Mouse (Mus musculus): ENCODE measurements around the gene Kcnma1. TPM values are rescaled to one million over a fixed set of nuclear protein-coding genes. Genes with fewer than 3 reads are reported as not detected.

Kcnma1 gene
- polyA plus RNA-seq, 1 experiment from 2014 or later, result 1.0 TPM

GRCm38 (mm10) chr14:23552252-23552974, 461.9 kb downstream of the Kcnma1 start:
- WGBS, result 27% methylated on average over 5 of the region's 5 CpGs
- no peaks in the 10 kb centered on the region for H3K36me3 ChIP-seq (ENCODE audit: control insufficient read depth, insufficient read depth, low read length)
- H3K4me2 ChIP-seq (ENCODE audit: low read depth, low read length), result no peak overlapping the region
- H3K27me3 ChIP-seq (ENCODE audit: control insufficient read depth, insufficient read depth, low read depth, low read length), result no peaks in the 10 kb centered on the region
- no peaks in the 10 kb centered on the region for H3K9me3 ChIP-seq (ENCODE audit: control insufficient read depth, low read length)
- no peak overlapping the region for H3K27ac ChIP-seq (ENCODE audit: low read length)
- H3K9ac ChIP-seq (ENCODE audit: low read length), result no peak overlapping the region
- ATAC-seq (ENCODE audit: low read depth), result no peak
- H3K4me1 ChIP-seq (replicated peaks; ENCODE audit: control insufficient read depth, insufficient read depth, low read length), result no peaks in the 10 kb centered on the region
- H3K4me3 ChIP-seq (ENCODE audit: low read length), result no peak overlapping the region

DNA sequence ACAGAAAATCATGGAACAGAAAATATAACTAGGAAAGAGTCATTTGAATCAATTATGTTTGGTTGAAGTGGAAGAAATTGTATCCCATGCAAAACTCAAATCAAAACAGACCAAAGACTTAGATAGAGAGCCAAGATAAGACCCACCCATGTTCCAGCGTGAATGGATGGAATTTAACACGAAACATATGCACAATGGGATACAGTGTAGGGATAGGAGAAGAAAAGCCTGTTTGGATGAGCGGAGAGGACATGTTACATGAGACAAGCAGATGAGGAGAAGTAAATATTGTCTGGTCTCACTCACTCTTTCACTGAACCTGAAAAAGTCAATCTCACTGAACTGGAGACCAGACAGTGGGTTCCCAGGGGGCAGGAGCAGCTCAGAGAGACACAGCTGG, 463.8 kb downstream of the Kcnma1 start:
- Histone ChIP-seq H3K9ac (ENCODE audit: low read length) (no peak overlapping the region), H3K4me3 (ENCODE audit: low read length) (no peak overlapping the region), H3K36me3 (ENCODE audit: control insufficient read depth, insufficient read depth, low read length) (no peaks in the 10 kb centered on the region), H3K4me2 (ENCODE audit: low read depth, low read length) (no peak overlapping the region), H3K27me3 (ENCODE audit: control insufficient read depth, insufficient read depth, low read depth, low read length) (no peaks in the 10 kb centered on the region), H3K9me3 (ENCODE audit: control insufficient read depth, low read length) (no peaks in the 10 kb centered on the region), H3K27ac (ENCODE audit: low read length) (no peak overlapping the region), H3K4me1 (replicated peaks; ENCODE audit: control insufficient read depth, insufficient read depth, low read length) (no peaks in the 10 kb centered on the region)
- 73% methylated on average over 3 of the region's 3 CpGs for WGBS
- ATAC-seq (ENCODE audit: low read depth), result no peak

DNA sequence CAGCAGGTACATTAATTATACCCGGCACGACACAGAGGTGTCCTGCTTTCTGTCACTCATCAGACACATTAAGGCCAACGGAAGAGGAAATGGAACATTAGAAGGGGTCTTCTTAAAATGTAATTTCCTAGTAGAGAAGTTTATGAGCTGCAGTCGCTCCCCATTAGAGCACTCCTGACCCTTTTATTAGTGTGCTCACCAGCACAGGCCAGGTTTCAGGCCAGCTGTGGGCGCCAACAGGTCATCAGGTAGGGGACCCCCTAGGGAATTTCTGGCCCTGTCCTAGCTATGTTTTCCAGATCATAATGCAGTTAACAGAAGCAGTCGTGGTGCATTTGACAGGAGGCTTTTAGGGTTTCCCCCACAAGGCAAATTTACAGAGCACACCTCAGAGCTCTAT, 472.2 kb downstream of the Kcnma1 start:
- Histone ChIP-seq H3K36me3 (ENCODE audit: control insufficient read depth, insufficient read depth, low read length) (no peaks in the 10 kb centered on the region), H3K27ac (ENCODE audit: low read length) (no peak overlapping the region), H3K9me3 (ENCODE audit: control insufficient read depth, low read length) (no peaks in the 10 kb centered on the region), H3K4me1 (replicated peaks; ENCODE audit: control insufficient read depth, insufficient read depth, low read length) (no peaks in the 10 kb centered on the region), H3K9ac (ENCODE audit: low read length) (no peak overlapping the region), H3K27me3 (ENCODE audit: control insufficient read depth, insufficient read depth, low read depth, low read length) (no peaks in the 10 kb centered on the region), H3K4me2 (ENCODE audit: low read depth, low read length) (no peak overlapping the region), H3K4me3 (ENCODE audit: low read length) (no peak overlapping the region)
- 82% methylated on average over 6 of the region's 6 CpGs for WGBS
- no peak for ATAC-seq (ENCODE audit: low read depth)

GRCm38 (mm10) chr14:23539621-23540020, 474.7 kb downstream of the Kcnma1 start:
- Histone ChIP-seq H3K27ac (ENCODE audit: low read length) (no peak overlapping the region), H3K4me1 (replicated peaks; ENCODE audit: control insufficient read depth, insufficient read depth, low read length) (no peaks in the 10 kb centered on the region), H3K36me3 (ENCODE audit: control insufficient read depth, insufficient read depth, low read length) (no peaks in the 10 kb centered on the region), H3K27me3 (ENCODE audit: control insufficient read depth, insufficient read depth, low read depth, low read length) (no peaks in the 10 kb centered on the region), H3K9me3 (ENCODE audit: control insufficient read depth, low read length) (peaks cover 2% of the 10 kb centered on the region; the same call in 1 of the 2 replicates), H3K9ac (ENCODE audit: low read length) (no peak overlapping the region), H3K4me3 (ENCODE audit: low read length) (no peak overlapping the region), H3K4me2 (ENCODE audit: low read depth, low read length) (no peak overlapping the region)
- WGBS, result 88% methylated on average over 3 of the region's 3 CpGs
- ATAC-seq (ENCODE audit: low read depth), result no peak

DNA sequence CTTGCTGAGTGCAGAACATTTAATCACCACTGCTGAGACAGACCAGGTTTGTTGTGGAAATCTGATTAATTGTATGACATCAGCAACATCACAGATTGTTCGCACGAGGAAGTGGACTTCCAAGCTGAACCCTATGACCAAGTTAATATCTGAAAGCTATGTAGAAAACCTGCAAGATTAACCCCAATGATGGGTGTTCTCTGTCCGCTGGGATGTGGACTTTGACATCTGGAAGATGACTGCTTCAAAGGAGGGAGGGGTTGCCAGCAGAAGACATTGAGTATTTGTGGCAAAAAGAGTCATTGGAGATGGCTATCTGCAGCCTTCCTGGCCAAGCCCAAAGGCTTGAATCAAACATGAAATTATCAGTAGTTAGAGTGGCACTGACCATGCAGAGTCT, 480.9 kb downstream of the Kcnma1 start:
- H3K4me2 ChIP-seq (ENCODE audit: low read depth, low read length), result no peak overlapping the region
- H3K27me3 ChIP-seq (ENCODE audit: control insufficient read depth, insufficient read depth, low read depth, low read length), result no peaks in the 10 kb centered on the region
- no peak overlapping the region for H3K9ac ChIP-seq (ENCODE audit: low read length)
- H3K36me3 ChIP-seq (ENCODE audit: control insufficient read depth, insufficient read depth, low read length), result no peaks in the 10 kb centered on the region
- no peak for ATAC-seq (ENCODE audit: low read depth)
- peaks cover 6% of the 10 kb centered on the region; the same call in 1 of the 2 replicates for H3K9me3 ChIP-seq (ENCODE audit: control insufficient read depth, low read length)
- H3K4me1 ChIP-seq (replicated peaks; ENCODE audit: control insufficient read depth, insufficient read depth, low read length), result peaks cover 4% of the 10 kb centered on the region; the same call in 1 of the 2 replicates
- no peak overlapping the region for H3K27ac ChIP-seq (ENCODE audit: low read length)
- 84% methylated on average over 3 of the region's 3 CpGs for WGBS
- H3K4me3 ChIP-seq (ENCODE audit: low read length), result no peak overlapping the region

DNA sequence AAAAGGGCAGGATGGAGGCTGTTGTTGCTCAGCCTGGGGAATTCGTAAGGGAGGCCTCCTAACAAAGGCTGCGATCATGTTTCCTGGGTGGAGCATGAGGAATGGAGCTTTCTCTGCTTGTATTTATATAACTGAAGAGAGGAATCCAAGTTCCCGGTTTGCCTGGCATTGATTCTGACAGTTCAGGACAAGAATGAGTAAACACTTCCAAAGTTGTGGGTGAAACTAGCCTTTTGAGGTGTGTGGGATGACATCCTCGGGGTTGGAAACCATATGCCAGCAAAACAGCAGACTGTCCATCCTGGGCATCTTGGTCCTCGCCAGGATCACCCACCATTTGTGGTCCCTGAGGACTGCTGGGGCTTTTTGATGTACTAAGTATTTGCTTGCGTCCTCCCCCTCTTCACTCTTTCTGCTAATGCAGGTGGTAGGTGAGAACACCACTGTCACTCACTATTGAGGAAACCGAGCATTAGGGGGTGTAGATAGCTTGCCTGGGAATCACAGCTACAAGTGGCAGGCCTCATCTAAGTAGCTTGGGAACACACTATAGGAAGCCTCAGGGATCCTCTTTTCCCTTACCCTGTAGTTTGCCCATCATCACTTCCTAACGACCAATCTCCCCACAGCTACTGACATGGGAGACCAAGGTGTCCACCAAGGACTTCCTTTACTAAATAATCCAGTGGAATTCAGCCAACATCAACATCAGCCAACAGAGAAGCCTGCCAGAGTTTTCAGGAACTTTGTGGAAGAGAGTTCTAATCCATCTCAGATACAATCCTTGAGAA, 482.4 kb downstream of the Kcnma1 start:
- Histone ChIP-seq H3K4me3 (ENCODE audit: low read length) (no peak overlapping the region), H3K9me3 (ENCODE audit: control insufficient read depth, low read length) (peaks cover 6% of the 10 kb centered on the region; the same call in 1 of the 2 replicates), H3K4me1 (replicated peaks; ENCODE audit: control insufficient read depth, insufficient read depth, low read length) (peaks cover 4% of the 10 kb centered on the region; the same call in 1 of the 2 replicates), H3K27me3 (ENCODE audit: control insufficient read depth, insufficient read depth, low read depth, low read length) (no peaks in the 10 kb centered on the region), H3K9ac (ENCODE audit: low read length) (no peak overlapping the region), H3K36me3 (ENCODE audit: control insufficient read depth, insufficient read depth, low read length) (no peaks in the 10 kb centered on the region), H3K27ac (ENCODE audit: low read length) (no peak overlapping the region), H3K4me2 (ENCODE audit: low read depth, low read length) (no peak overlapping the region)
- 47% methylated on average over 8 of the region's 8 CpGs for WGBS
- 0 out of 2 replicates have a peak, but pooled peaks have one; percentile 19 for ATAC-seq (ENCODE audit: low read depth)

DNA sequence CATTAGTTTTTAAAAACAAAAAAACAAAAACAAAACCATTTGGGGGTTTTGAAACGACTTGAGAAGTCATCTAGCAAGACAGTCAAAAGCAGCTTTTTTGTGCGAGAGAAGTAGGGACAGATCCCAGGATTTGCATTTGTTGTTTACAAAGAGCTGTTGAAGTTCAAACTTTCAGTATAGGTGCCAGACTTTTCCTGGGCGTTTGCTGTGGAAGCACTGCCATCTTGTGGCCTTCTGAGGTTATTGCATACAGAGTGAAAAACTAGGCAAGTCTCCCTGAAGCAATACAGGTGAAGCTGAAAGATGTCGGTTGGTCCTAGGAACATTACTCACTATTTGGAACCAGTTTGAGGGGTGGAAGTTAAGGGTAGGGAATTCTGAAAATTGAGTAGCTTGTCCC, 484.6 kb downstream of the Kcnma1 start:
- Histone ChIP-seq H3K9me3 (ENCODE audit: control insufficient read depth, low read length) (peaks cover 5% of the 10 kb centered on the region; the same call in 1 of the 2 replicates), H3K36me3 (ENCODE audit: control insufficient read depth, insufficient read depth, low read length) (no peaks in the 10 kb centered on the region), H3K27me3 (ENCODE audit: control insufficient read depth, insufficient read depth, low read depth, low read length) (no peaks in the 10 kb centered on the region), H3K9ac (ENCODE audit: low read length) (no peak overlapping the region), H3K27ac (ENCODE audit: low read length) (peak overlapping the region; percentile 80), H3K4me2 (ENCODE audit: low read depth, low read length) (no peak overlapping the region), H3K4me3 (ENCODE audit: low read length) (no peak overlapping the region), H3K4me1 (replicated peaks; ENCODE audit: control insufficient read depth, insufficient read depth, low read length) (peaks cover 4% of the 10 kb centered on the region; the same call in 1 of the 2 replicates)
- WGBS, result 2% methylated on average over 4 of the region's 4 CpGs
- ATAC-seq (ENCODE audit: low read depth), result peak; percentile 65; the same call in 1 of the 2 replicates

DNA sequence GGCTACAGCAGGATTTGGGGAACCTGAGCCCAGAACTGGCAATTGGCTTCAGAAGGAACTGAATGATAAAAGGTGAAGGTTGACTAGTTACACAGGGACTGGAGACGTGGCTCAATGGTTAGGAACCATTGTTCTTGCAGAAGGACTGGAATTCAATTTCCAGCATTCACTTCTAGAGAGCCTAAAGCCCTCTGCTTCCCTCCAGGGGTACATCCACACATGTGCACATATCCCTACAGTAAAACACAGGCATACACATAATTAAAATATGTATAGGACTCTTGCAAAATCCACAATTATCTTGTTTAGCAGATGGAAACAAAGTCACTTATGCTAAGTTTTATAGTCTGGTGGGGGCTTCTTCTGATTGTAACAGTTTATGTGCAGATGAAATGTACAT, 485.1 kb downstream of the Kcnma1 start:
- Histone ChIP-seq H3K9ac (ENCODE audit: low read length) (no peak overlapping the region), H3K36me3 (ENCODE audit: control insufficient read depth, insufficient read depth, low read length) (no peaks in the 10 kb centered on the region), H3K4me1 (replicated peaks; ENCODE audit: control insufficient read depth, insufficient read depth, low read length) (peaks cover 4% of the 10 kb centered on the region; the same call in 1 of the 2 replicates), H3K27me3 (ENCODE audit: control insufficient read depth, insufficient read depth, low read depth, low read length) (no peaks in the 10 kb centered on the region), H3K4me3 (ENCODE audit: low read length) (no peak overlapping the region), H3K4me2 (ENCODE audit: low read depth, low read length) (no peak overlapping the region), H3K9me3 (ENCODE audit: control insufficient read depth, low read length) (0 out of 2 replicates have a peak, but pooled peaks cover under 1% of the 10 kb centered on the region), H3K27ac (ENCODE audit: low read length) (peak overlapping the region; percentile 80)
- WGBS, result 48% methylated on average over 1 of the region's 1 CpGs
- peak; percentile 77 for ATAC-seq (ENCODE audit: low read depth)

- no peak overlapping the region for H3K4me3 ChIP-seq (ENCODE audit: low read length)
- no peak overlapping the region for H3K27ac ChIP-seq (ENCODE audit: low read length)
- ATAC-seq (ENCODE audit: low read depth), result no peak
- no peaks in the 10 kb centered on the region for H3K36me3 ChIP-seq (ENCODE audit: control insufficient read depth, insufficient read depth, low read length)
- no peak overlapping the region for H3K4me2 ChIP-seq (ENCODE audit: low read depth, low read length)
- H3K4me1 ChIP-seq (replicated peaks; ENCODE audit: control insufficient read depth, insufficient read depth, low read length), result peaks cover 3% of the 10 kb centered on the region; the same call in 1 of the 2 replicates
- no peaks in the 10 kb centered on the region for H3K27me3 ChIP-seq (ENCODE audit: control insufficient read depth, insufficient read depth, low read depth, low read length)
- 74% methylated on average over 1 of the region's 1 CpGs for WGBS
- H3K9me3 ChIP-seq (ENCODE audit: control insufficient read depth, low read length), result no peaks in the 10 kb centered on the region
- no peak overlapping the region for H3K9ac ChIP-seq (ENCODE audit: low read length)
Measured at GRCm38 (mm10) chr14:23525910-23526309, 488.4 kb downstream of the Kcnma1 start.
